Mouse (Mus musculus): ENCODE results near the gene Cdk6.
"Not testable (repeated sequence)": the region's sequence is repeated elsewhere in the genome, so short reads cannot be mapped to it uniquely, and the experiment has no call there.

DNA sequence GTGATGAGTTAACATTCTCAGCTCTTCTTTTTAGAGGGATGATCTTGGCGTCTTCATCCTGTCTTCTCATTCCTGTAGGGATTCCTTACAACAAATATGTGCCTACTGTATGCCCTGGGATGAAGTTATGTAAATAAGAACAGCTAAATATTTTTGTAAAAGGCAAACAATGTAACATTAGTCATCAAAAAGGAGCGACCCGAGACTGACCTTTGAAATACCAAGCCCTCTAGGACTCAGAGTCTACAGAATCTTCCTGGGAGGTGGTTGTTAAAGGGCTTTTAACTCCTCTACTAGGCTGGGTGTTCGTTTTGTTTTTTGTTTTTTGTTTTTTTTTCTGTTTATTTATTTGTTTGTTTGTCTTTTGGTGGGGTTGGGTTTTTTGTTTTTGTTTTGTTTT, 4.3 kb downstream of the Cdk6 start:
- not testable (repeated sequence) for TF ChIP-seq CTCF (IDR thresholded peaks at IDR 0.05; ENCODE audit: control insufficient read depth, insufficient read depth, insufficient read length); CEBPB (IDR thresholded peaks at IDR 0.05; ENCODE audit: low read depth); MAX (IDR thresholded peaks at IDR 0.05)
